9 mouse cellular contexts compared by ENCODE assay signal in genomic region chr11:75781919-75782318, GRCm38 (mm10). TPM values are rescaled to one million over a fixed set of nuclear protein-coding genes. Genes with fewer than 3 reads are reported as not detected.
DNase-seq lines count a peak whose midpoint lies in the region; ATAC-seq and TF ChIP-seq lines count a peak whose summit lies in the region.
"Had no signal": no experiment of that assay in that cellular context is flagged by ENCODE, and none has a peak within 500 bp of the region (broad histone marks: within the 10 kb centered on the region; RNA-seq: fewer than 3 reads in every experiment).

No protein-coding gene starts in this region.

- H3K4me1 ChIP-seq in forebrain, embryonic 13.5 days = no peaks in the 10 kb centered on the region
- H3K4me1 ChIP-seq in hindbrain, embryonic 15.5 days (replicated peaks) = no peaks in the 10 kb centered on the region
- H3K4me1 ChIP-seq in midbrain, postnatal 0 days (ENCODE audit: insufficient read depth, low read length) = no peaks in the 10 kb centered on the region
- H3K4me1 ChIP-seq in stomach, embryonic 16.5 days (ENCODE audit: control insufficient read depth, insufficient read depth, low read length) = no peaks in the 10 kb centered on the region

- no peak overlapping the region for H3K27ac ChIP-seq in forebrain, embryonic 13.5 days
- no peak overlapping the region for H3K27ac ChIP-seq in hindbrain, embryonic 15.5 days (replicated peaks)
- no peak overlapping the region for H3K27ac ChIP-seq in midbrain, postnatal 0 days (ENCODE audit: low read depth, low read length)
- no peak overlapping the region for H3K27ac ChIP-seq in stomach, embryonic 16.5 days (ENCODE audit: low read length)

- H3K4me3 ChIP-seq in forebrain, embryonic 13.5 days = no peak overlapping the region
- H3K4me3 ChIP-seq in hindbrain, embryonic 15.5 days = no peak overlapping the region
- H3K4me3 ChIP-seq in midbrain, postnatal 0 days (ENCODE audit: low read depth, low read length) = no peak overlapping the region
- H3K4me3 ChIP-seq in stomach, embryonic 16.5 days (replicated peaks; ENCODE audit: low read length) = no peak overlapping the region
- H3K4me3 ChIP-seq: myocyte had no signal

- no peaks in the 10 kb centered on the region for H3K36me3 ChIP-seq in forebrain, embryonic 13.5 days (ENCODE audit: poor library complexity, severe bottlenecking)
- H3K36me3 ChIP-seq in hindbrain, embryonic 15.5 days = 0 out of 2 replicates have a peak, but pooled peaks cover 4% of the 10 kb centered on the region
- peaks cover 17% of the 10 kb centered on the region for H3K36me3 ChIP-seq in midbrain, postnatal 0 days (ENCODE audit: insufficient read depth, low read length)
- H3K36me3 ChIP-seq in stomach, embryonic 16.5 days (ENCODE audit: control insufficient read depth, insufficient read depth, low read length) = no peaks in the 10 kb centered on the region

- WGBS in forebrain, embryonic 13.5 days = 23% methylated on average over 6 of the region's 6 CpGs
- WGBS in hindbrain, embryonic 15.5 days = 27% methylated on average over 6 of the region's 6 CpGs
- 17% methylated on average over 6 of the region's 6 CpGs for WGBS in midbrain, postnatal 0 days
- WGBS in stomach, embryonic 16.5 days = 19% methylated on average over 6 of the region's 6 CpGs

- intact Hi-C loops in left cerebral cortex, postnatal 25 days (cut with DNase I) = loop anchor here (1.0 to 10.0 kb wide), 4 partner anchors 120 to 384 kb away; no protein-coding TSS in a partner anchor

- ATAC-seq in forebrain, embryonic 13.5 days = peak; percentile 68
- peak; percentile 66; the same call in 1 of the 2 replicates for ATAC-seq in hindbrain, embryonic 15.5 days (ENCODE audit: low FRiP score, low read depth)
- ATAC-seq in midbrain, postnatal 0 days (ENCODE audit: low FRiP score) = peak; percentile 56; the same call in 1 of the 2 replicates
- ATAC-seq in stomach, embryonic 16.5 days (ENCODE audit: insufficient read depth, low FRiP score) = peak; percentile 76; the same call in 1 of the 2 replicates

- H3K27me3 ChIP-seq in forebrain, embryonic 13.5 days = peaks cover 2% of the 10 kb centered on the region
- no peaks in the 10 kb centered on the region for H3K27me3 ChIP-seq in hindbrain, embryonic 15.5 days
- H3K27me3 ChIP-seq in midbrain, postnatal 0 days (ENCODE audit: insufficient read depth, low read length) = no peaks in the 10 kb centered on the region
- H3K27me3 ChIP-seq in stomach, embryonic 16.5 days (ENCODE audit: control insufficient read depth, insufficient read depth, low read length) = no peaks in the 10 kb centered on the region

- TF ChIP-seq CTCF in midbrain, postnatal 0 days (IDR thresholded peaks at IDR 0.05) = peak; percentile 97

- H3K9ac ChIP-seq in forebrain, embryonic 13.5 days = no peak overlapping the region
- no peak overlapping the region for H3K9ac ChIP-seq in hindbrain, embryonic 15.5 days
- no peak overlapping the region for H3K9ac ChIP-seq in midbrain, postnatal 0 days (replicated peaks; ENCODE audit: low read length, poor library complexity, severe bottlenecking)
- 0 out of 2 replicates have a peak overlapping the region, but pooled peaks have one; percentile 2 for H3K9ac ChIP-seq in stomach, embryonic 16.5 days (ENCODE audit: low read length)

- DNase-seq in layer of hippocampus, adult 11-12 months (ENCODE audit: low spot score) = peak; percentile 69
- no peak for DNase-seq in layer of hippocampus, adult 9-11 months
- peak; percentile 86 for DNase-seq in brain, adult 2 months (ENCODE audit: low read depth, low spot score)
- DNase-seq in left cerebral cortex, postnatal 25 days (ENCODE audit: low spot score in 2 of 2) = peak; percentile 68 to 73
- peak; percentile 84 for DNase-seq in midbrain, postnatal 0 days (ENCODE audit: low spot score)

- no peaks in the 10 kb centered on the region for H3K9me3 ChIP-seq in forebrain, embryonic 13.5 days (replicated peaks)
- H3K9me3 ChIP-seq in hindbrain, embryonic 15.5 days = no peaks in the 10 kb centered on the region
- no peaks in the 10 kb centered on the region for H3K9me3 ChIP-seq in midbrain, postnatal 0 days (ENCODE audit: low read length)
- H3K9me3 ChIP-seq in stomach, embryonic 16.5 days (replicated peaks; ENCODE audit: control insufficient read depth, low read length) = no peaks in the 10 kb centered on the region

- no peak overlapping the region for H3K4me2 ChIP-seq in forebrain, embryonic 13.5 days
- H3K4me2 ChIP-seq in hindbrain, embryonic 15.5 days = no peak overlapping the region
- no peak overlapping the region for H3K4me2 ChIP-seq in midbrain, postnatal 0 days (ENCODE audit: low read depth, low read length, poor library complexity, severe bottlenecking)
- H3K4me2 ChIP-seq in stomach, embryonic 16.5 days (ENCODE audit: low read depth, low read length) = no peak overlapping the region

RNA-seq across cellular contexts. Expression of gene Doc2b, which starts 13.9 kb away (rescaled TPM):
- 0.92 and 1.2 TPM in 2 replicates for polyA plus RNA-seq in forebrain, embryonic 13.5 days (2015; fragmentation: Nextera tagmentation; extraction: Ambion mirVana)
- polyA plus RNA-seq in hindbrain, embryonic 15.5 days (2015; fragmentation: Nextera tagmentation; extraction: Ambion mirVana) = 3.2 and 3.4 TPM in 2 replicates
- 10 to 100 TPM; 22.8 to 27.9 TPM for total RNA-seq in left cerebral cortex, postnatal 25 days (2021)
- 23.0 and 27.7 TPM in 2 replicates for total RNA-seq in midbrain, postnatal 0 days (2014; rRNA removed)
- 6.9 and 8.0 TPM in 2 replicates for polyA plus RNA-seq in midbrain, postnatal 0 days (2015; fragmentation: Nextera tagmentation; extraction: Ambion mirVana)
- polyA plus RNA-seq in stomach, embryonic 16.5 days (2015; fragmentation: Nextera tagmentation; extraction: Ambion mirVana) = 1.2 TPM in 2 replicates

RNA-seq across cellular contexts. Expression of gene Ywhae, which starts 49.2 kb away (rescaled TPM):
- polyA plus RNA-seq in forebrain, embryonic 13.5 days (2015; fragmentation: Nextera tagmentation; extraction: Ambion mirVana) = 1,451 and 1,470 TPM in 2 replicates
- 1,343 and 1,395 TPM in 2 replicates for polyA plus RNA-seq in hindbrain, embryonic 15.5 days (2015; fragmentation: Nextera tagmentation; extraction: Ambion mirVana)
- 1,000 to 10,000 TPM in 1 of 2 experiments, 100 to 1,000 TPM in 1; 981 to 1,083 TPM for total RNA-seq in left cerebral cortex, postnatal 25 days (2021)
- 341 and 436 TPM in 2 replicates for total RNA-seq in midbrain, postnatal 0 days (2014; rRNA removed)
- 1,643 and 1,657 TPM in 2 replicates for polyA plus RNA-seq in midbrain, postnatal 0 days (2015; fragmentation: Nextera tagmentation; extraction: Ambion mirVana)
- polyA plus RNA-seq in stomach, embryonic 16.5 days (2015; fragmentation: Nextera tagmentation; extraction: Ambion mirVana) = 684 and 689 TPM in 2 replicates
